Mouse (Mus musculus) frontal cortex, postnatal 36 days (tissue): ENCODE measurements at regions not wholly inside any gene's neighbourhood (a gene's known extent, or its start where the extent isn't known, plus 50 kb on each side); places are given as distances from the start of the nearest gene placed in this dataset.

Experiments used
- DNase-seq, 2 experiments: peaks; one replicate each; pipeline ENCODE4 v3.0.0; 2022; ENCODE audit warnings: low spot score in 2 of 2

DNA sequence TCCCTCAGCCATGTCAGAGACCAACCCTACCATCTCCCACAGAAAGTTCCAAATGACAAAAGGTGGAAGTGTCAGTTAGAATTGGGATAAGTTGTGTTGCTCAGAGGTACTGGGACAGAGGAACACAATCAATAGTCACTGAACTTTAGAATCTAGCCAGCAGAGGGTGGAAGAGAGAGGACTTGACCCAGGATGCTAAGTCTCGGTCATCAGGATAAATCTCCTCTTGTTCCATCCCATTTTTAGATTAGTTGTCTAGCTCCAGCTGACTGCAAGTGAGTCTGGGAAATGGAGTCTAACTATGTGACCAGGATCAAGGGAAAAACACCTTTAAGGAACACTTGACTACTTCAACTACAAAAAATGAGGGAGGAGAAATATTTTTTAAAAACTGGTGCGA lies 91.5 kb downstream of the Fam84b start:
- no peak for DNase-seq

DNA sequence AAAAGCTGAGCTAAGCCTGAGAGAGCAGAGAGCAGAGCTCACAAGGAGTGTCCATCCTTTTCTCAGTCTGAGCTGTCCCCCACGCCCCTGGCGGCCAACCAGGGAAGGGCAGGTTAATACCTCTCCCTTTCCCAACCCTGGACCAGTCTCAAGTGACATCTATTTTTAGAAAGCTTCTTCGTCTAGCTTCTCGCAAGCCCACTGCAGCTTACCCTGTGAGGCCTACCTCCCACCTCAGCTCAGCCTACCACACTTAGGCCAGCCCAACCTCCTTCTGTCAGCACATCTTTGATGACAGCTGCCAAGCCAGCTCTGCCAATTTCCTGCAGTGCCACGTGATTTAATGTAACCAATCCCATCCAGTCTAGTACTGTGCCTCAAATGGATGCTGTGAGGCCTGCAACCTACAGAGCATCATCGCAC lies 93.6 kb downstream of the Fam84b start:
- peak in 1 of 2 experiments; percentile 17 for DNase-seq

DNA sequence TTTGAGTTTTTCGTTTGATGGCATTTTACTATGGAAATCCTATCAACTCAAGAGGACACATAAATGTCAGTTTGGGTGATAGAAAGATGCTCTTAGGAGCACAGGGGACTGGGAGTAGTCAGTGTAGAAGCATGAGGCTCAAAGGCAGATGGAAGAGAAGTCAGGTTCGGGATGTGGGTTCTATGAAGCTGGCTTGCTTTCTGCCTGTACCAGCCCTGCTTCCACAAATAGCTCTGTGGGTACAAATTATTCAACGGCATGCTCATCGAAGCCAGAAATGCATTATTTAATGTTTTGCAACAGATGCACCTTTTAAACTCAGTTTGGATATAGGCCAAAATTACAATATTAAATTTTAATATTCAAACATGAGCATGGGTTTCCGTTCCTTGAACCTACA lies 99.3 kb downstream of the Fam84b start:
- no peak for DNase-seq

DNA sequence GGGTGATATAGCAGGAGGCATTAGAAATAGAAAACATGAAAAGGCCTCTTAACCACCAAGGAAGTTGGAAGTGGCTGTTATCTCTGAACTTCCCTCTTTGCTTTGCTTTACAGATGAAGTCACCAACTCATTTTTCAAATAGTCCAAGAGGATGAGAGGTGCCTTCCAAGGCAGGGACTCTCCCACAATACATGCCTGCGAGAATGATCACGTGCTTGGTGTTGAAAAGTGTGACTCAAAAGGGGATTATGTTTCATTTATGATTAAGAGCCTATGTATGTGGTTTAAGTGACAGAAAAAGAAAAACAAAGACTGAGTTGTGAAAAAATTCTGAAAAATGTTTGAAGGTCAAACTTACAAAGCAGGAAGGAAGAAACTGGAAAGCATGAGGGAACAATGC lies 114.0 kb downstream of the Fam84b start:
- DNase-seq, result no peak

DNA sequence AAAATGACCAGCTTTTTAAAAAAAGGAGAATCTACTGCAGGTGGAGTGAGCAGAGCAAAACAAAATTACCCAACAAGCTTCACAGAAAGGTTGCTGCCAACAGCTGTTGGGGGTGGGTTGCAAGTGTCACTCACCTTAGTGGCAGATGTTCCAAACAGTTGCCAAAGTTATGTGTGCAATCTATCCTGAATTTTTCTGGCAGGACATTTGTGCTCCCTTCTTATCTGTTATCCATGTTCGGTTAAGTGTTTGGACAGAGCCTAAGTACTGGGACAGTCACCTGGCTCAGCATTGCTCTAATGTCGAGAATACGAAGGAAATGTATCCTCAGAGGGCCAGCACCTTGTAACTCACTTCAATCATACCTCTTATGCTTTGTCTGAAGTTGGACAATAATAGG lies 115.3 kb downstream of the Fam84b start:
- no peak for DNase-seq

DNA sequence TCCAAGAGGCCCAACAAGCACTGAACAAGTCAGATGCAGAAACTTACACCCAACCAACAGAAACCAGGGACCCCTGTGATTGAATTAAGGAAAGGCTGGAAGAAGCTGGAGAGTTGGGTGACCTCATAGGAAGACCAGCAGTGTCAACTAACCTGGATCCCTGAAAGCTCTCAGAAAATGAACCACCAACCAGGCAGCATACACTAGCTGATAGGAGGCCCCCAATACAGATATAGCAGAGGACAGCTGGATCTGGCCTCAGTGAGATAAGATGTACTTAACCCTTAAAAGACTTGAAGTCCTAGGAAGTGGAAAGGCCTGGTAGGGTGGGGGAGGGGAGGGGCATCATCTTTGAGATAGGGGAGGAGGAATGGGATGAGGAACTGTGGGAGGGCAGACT lies 121.2 kb downstream of the Fam84b start:
- DNase-seq, result no peak

DNA sequence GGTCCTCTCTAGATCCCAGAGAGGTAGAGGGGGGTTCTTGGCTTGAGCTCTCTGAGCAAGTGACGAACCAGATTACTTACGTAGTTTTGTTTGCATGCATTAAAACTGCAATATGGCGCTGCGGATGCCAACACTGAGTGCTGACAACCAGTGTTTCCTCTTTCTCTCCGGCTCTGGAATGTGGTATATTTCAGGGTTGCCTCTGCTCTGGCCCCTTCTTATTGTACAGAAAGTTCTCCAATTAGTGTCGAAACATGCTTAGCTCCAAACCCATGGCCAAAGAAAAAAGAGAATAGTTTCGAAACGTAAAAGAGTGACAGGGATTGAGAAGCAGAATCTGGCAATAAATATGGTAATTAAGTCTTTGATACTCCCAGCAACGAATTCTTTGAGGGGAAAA lies 124.8 kb downstream of the Fam84b start:
- DNase-seq, result no peak

DNA sequence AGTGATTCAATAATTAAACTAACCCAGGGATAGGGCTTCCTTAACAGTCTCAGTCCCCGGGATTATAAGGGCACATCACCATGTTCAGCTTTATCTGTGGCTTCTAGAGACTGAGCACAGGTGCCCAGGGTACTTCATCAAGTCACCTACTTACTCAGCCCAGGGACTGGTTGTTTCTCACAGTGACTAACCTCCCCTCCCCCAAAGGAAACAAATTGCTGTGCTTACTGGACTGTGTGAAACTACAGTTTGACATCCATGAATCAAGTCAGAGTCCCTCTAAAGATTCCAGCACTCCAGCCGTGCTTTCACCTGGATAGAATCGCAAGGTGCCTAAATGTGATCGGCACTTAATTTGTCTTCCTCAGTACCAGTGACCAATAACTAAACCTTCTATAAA lies 125.2 kb downstream of the Fam84b start:
- no peak for DNase-seq

DNA sequence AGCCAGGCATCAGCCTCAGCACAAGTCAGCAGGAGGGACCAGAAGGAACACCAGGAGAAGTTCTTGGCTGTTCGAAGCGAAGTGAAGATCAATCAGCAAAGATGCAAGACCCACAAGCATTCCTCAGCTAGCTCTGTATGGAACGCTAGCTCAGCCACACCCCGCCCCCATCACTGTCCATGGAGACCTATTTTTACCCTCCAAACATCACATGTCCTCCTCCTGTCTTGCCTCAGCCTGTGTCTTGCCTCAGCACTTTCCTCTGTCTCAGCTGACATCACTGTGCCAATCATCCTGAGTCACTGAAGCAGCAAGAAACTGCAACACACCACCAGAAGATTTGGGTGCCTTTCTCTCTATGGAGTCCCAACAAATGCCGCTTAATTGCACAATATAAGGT lies 134.2 kb downstream of the Fam84b start:
- no peak for DNase-seq

DNA sequence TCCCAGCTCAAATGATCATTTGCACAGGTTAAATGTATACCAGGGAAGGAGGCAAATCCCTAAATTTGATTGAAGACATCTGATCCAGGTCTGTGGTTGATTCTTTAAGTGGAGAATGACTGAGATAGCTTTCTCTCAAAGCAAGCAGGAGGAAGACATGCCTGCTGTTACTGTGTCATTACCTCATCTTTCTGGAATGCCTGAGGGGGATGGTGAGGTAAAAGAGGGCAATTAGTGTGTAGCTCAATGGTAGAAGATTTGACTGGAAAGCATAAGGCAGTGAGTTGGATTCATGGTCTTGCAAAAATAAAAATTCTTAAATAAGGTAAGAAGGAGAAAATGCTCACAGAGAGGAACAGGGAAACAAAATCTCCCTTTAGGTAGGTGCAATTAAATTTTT lies 144.9 kb downstream of the Fam84b start:
- no peak for DNase-seq

DNA sequence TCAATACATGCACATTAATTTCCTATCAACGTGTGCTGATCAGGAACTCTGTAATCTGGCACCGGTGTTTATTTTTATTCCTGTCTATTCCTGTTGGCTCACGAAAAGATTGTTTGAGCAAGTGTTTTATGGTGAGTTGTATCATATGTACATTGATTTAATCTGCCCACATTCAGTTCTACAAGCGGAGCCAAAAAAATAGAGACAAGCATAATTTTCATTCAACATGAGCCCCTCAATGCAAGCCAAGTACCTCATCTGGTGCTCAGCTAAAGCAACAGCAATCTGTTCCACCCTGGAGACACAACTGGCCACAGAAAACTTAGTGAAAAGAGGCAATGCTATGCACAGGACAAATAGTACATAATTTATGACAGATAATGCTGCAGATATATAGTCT lies 147.6 kb downstream of the Fam84b start:
- DNase-seq, result peak in 1 of 2 experiments; percentile 16

DNA sequence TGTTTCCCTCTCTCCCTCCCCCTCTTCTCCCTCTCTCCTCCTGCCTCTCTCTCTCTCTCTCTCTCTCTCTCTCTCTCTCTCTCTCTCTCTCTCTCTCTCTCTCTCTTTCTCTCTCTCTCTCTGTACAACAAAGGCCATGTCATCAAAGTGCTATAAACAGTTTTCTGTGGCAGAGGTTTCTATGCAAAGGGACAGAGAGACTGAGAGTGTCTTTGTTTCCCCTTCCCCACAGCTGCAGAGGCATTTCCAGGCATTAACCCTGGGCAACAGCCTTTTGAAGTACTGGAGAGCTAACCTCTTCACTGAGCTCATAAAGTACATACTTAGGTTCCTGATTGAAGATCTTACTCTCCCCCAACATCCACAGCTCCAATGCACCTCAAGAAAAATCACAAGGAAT lies 152.3 kb downstream of the Fam84b start:
- DNase-seq, result no peak

DNA sequence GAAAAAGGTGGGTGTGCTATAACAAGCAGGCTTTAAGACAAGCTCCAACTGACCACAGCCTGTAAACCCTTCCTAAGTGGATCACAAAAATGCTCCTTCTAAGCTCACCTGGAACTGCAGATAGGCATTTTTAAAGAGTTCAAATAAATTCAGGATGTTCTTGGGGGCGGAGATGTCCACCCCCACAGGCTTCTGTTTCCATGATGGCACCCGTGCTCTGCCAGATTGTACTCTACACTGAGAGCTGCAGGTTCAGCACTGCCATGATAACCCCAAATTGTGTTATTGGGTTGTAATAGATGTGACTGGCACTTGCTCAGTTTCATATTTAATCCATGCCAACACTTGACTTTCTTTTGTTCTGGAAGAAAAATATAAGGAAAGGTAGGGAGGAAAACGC lies 158.8 kb downstream of the Fam84b start:
- DNase-seq, result no peak

DNA sequence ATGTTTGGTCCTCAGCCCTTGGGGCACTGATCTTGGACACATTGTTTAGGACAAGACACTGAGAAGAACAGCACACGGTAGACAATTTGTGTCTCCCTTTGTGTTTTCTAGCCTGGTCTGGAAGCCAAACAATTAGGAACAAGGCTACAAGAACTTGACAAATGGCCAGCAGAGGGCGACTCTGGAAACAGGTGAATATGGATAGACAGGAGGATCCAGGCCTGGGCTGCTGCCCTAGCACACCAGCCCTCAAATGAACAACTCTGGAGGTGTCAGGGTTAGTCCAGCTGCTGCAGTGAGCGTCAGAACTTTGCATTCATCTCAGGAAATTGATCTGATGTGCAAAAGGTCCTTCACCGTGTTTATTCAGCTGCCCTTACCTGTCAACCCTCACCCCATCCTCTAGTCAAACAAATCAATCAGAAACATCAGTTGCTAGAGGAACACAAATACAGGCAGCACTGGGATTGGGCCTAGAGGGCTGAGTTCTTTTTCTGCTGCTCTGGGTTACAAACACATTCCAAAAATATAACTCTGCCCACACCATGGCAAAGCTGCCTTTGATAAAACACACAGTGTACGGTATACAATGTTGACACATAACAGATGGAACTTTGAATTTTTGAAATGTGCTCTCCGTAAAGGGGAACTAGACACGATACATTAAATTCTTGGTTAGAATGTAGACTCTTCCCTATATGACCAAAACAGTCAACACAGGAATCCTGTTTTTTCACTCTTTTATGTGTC lies 159.7 kb downstream of the Fam84b start:
- peak in 1 of 2 experiments; percentile 39 for DNase-seq

DNA sequence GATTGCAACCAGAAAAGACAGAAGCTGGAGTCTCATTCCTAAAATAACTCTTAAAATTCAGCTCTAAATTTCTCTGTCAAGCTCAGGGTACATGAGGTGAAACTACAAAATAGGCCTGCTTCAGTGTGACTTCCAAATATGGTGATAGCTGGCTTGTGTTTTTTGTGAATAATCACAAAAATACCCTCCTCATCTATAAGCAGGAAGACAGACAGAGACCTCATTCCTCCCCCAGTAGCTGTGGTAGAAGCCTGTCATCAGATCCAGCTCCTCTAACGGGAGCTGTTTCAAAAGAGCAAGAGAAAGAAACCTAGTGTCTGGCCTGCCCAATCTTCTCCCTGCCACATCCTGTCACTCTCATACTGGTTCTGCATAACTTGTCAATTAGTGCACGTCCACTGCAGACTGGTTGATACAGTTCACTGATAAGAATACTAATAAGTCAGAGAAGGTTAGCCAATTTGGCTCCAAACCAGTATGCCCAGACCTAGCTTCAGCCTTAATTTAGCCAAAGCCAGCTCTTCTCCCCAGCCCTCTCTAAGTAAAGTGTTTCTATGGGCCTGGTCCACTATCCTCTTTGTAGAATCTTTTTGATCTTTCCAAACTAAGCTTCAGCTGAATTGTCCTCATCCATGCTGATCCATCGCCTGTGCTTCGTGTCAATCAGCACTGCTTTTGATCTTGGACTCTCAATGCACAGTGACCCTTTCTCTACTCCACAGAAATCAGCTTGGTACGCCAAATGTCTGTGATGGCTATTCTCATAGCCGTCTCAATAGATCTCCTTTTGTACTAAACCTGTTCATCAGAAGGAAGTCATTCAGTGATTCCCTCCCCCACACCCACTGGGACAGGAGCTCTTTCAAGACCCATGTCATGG lies 160.6 kb downstream of the Fam84b start:
- DNase-seq, result peak; percentile 11 to 25

DNA sequence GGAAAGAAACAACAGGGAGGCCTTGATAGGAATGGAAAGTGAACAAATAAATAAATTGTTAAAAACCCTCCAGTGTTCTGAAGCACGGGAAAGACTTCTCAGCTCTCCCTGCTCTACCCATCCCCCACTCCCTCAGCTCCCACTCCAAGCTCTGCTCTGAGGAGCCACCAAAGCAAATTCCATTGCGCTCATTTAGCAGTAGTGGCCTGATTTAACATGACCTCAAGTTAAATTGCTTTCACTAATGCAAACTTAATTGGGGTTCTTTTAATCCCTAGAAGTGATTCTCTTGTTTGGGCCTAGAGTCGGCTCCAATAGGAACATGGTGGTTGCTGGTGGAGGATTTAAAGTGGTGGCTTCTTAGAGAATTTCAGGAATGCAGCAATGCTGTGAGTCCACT lies 161.4 kb downstream of the Fam84b start:
- DNase-seq, result no peak

DNA sequence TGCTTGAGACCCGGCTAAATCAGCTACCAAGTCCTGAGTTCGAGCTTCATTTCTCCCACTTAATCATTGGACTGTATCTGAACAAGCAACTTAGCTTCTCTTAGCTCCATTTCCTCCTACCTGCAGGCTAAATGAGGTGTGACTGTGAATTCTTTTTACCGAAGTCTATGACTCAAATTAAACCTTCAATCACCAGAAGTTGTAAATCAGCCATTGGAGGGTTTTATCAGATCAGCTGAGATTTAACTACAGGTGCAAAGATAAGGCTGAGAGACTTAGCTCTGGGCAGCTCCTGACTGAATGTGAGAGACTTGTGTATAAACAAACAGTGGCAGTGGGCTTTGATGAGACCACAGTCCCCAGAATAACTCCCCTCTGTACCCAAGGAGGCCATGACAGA lies 176.2 kb downstream of the Fam84b start:
- no peak for DNase-seq

DNA sequence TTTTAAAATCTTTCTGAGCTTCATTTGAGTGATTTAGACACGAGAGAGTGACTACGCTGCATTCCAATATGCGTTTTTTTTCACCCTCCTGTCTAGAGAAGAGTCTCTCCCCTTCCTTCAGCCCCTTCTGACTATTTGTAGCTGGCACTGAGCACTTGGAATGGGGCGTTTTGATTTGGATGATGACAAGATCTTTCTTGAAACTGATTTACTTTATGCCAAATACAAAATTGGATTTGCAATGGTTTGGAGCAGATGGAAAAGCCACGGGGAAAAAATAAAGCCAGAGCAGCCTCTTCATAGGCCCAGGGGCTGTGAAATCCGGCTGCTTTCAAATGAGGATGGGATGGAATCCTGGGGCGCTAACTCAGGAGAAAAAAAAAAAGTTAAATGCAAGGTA lies 196.0 kb downstream of the Fam84b start:
- peak in 1 of 2 experiments; percentile 5 for DNase-seq

DNA sequence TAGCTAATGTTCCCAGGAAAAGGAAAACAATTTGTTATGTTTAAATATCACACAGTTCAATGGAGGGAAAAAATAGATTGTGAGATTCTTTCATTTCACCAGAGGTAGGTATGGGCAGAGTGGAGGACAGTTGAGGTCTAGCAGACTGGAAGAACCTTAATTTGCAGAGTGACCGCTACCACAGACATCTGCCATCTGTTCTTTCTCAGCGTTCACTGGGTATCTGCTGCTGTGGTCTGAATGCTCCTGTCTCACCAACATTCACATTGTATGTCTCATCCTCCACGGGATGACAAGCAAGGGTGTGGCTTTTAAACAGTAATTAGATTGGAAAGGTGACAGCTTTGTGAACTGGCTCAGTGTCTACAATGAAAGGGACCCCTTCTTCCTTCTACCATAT lies 198.5 kb downstream of the Fam84b start:
- DNase-seq, result no peak

DNA sequence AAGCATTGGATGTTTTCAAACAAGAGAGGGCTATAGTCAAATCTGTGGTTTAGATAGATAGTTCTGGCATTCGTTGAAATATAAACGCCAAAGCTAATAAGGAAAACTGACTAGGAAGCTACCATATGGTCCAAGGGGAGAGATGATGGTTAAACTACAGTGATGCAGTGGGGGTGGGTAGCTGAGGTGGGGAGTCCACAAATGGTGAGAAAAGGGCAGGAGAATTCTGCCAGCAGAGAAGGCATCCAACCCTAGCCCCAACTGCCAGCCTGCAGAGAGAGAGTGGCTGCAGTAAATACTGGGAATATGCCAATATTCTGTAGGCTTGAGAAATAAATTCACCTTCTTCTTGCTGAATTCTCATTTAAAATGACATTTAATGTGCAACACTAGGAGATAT lies 204.3 kb downstream of the Fam84b start:
- no peak for DNase-seq

DNA sequence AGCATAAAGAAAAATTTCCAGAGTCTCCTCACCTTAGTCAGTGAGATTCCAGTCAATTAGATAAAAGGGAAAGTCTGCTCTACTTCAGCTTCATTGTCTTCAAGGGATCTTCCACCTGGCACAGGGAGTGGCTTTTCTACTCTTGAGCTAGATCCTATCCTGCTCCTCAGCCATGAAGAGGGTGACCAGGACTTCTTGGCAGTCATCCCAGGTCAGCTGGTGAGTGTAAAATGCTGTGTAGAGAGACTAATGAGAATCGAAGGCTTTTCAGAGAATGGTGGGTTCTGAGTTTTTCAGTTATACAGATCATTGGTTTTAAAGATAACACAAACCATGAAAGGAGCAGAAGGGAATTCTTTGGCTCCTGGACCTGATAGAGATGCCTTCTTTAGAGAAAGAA lies 211.8 kb downstream of the Fam84b start:
- no peak for DNase-seq

DNA sequence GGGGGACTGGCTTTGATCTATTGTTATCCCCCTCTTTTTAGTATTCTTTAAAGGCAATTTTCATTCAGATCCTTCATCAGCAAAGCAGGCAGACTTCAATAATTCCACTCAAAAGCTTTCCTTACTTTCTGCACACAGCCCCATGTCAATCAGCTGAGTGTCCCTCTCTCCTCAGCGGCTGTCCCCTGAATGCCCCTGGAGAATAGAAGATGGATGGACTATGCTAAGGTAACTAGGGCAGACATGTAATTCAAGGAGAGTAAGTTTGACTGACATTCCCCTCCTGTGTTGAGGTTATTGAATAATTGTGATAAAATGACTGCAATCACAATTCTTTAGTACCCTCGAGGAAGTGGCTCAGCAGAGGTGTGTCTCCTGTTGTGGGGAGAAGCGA lies 220.1 kb downstream of the Fam84b start:
- no peak for DNase-seq

DNA sequence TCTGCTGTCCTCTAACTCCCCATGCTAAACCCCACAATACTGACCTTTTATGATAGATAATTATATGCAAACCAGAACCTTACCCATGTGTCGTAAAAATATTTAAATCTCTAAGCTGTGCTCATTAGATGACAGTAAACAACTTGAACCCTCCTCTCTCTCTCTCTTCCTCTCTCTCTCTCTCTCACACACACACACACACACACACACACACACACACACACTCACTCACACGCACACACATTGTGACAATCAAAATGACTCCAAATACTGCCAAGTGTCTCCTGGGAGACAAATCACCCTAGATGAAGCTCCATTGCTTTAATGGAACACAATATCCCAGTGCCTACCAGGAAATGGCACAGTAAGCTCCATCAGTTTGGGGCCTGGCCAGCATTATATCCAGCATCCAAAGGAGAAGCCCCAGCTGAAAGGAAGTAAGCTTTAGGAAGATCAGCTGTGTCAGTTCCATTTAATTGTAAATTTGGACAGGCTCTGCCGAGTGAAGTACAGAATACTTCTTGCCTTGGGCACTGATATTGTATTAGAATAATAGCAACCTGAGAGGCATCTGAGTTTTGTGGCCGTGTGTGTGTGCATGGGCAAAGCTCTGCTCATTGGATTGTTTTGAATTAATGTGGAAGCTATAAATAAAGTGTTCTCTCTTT lies 220.7 kb downstream of the Fam84b start:
- no peak for DNase-seq
